Mouse (Mus musculus) olfactory bulb, adult 2 months (tissue): ENCODE measurements around the gene Uaca.

ENCODE experiments used
- CTCF ChIP-seq: fragments of 200-500 bp; IDR thresholded peaks from 2 replicates; pipeline ENCODE4 v1.5.1; 2012; ENCODE audit warnings: low read depth, mild to moderate bottlenecking, low read length, moderate library complexity; ENCODE audit not compliant: insufficient read depth
- POLR2A ChIP-seq: fragments of 200-500 bp; IDR thresholded peaks from 2 replicates; pipeline ENCODE4 v1.6.1; 2012; ENCODE audit warnings: mild to moderate bottlenecking, low read depth, low read length, moderate library complexity; ENCODE audit not compliant: insufficient read depth

DNA sequence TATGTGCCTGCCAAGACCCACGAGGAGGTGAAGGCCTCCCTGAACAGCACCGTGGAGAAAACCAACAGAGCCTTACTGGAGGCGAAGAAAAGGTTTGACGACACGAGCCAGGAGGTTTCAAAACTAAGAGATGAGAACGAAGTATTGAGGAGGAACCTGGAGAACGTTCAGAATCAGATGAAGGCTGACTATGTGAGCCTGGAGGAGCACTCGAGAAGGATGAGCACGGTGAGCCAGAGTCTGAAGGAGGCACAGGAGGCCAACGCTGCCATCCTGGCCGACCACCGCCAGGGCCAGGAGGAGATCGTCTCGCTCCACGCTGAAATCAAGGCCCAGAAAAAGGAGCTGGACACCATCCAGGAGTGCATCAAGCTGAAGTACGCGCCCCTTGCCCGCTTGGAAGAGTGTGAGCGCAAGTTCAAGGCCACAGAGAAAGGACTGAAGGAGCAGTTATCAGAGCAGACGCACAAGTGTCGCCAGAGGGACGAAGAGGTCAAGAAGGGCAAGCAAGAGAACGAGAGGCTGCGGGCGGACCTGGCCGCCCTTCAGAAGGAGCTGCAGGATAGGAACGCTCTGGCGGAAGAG, 76.7 kb downstream of the Uaca start:
- TF ChIP-seq CTCF (no peak), POLR2A (no peak)
